Mouse (Mus musculus) midbrain, embryonic 12.5 days (tissue): ENCODE measurements at regions not wholly inside any gene's neighbourhood (a gene's known extent, or its start where the extent isn't known, plus 50 kb on each side); places are given as distances from the start of the nearest gene placed in this dataset.

ENCODE experiments used
- ATAC-seq: fragments of 200-750 bp; cut with Nextera tagmentation; 2 replicates; pipeline ENCODE4 v1.8.0; 2017; ENCODE audit warnings: low read depth, moderate TSS enrichment, moderate library complexity; ENCODE audit not compliant: low FRiP score
- H3K27ac ChIP-seq: fragments of 300-500 bp; sonication (generic); replicated peaks from 2 replicates; pipeline ENCODE4 v1.5.1; 2016; ENCODE audit warnings: mild to moderate bottlenecking
- H3K27me3 ChIP-seq: fragments of 300-500 bp; sonication (generic); 2 replicates; pipeline ENCODE4 v1.6.1; 2016; ENCODE audit warnings: mild to moderate bottlenecking
- H3K36me3 ChIP-seq: fragments of 300-500 bp; sonication (generic); 2 replicates; pipeline ENCODE4 v1.6.1; 2016
- H3K4me1 ChIP-seq: fragments of 300-500 bp; sonication (generic); 2 replicates; pipeline ENCODE4 v1.6.1; 2016
- H3K4me2 ChIP-seq: fragments of 300-500 bp; sonication (generic); replicated peaks from 2 replicates; pipeline ENCODE4 v1.6.1; 2016; ENCODE audit warnings: mild to moderate bottlenecking, moderate library complexity
- H3K4me3 ChIP-seq: fragments of 300-500 bp; sonication (generic); 2 replicates; pipeline ENCODE4 v1.5.1; 2016; ENCODE audit warnings: mild to moderate bottlenecking
- H3K9ac ChIP-seq: fragments of 300-500 bp; sonication (generic); replicated peaks from 2 replicates; pipeline ENCODE4 v1.6.1; 2016; ENCODE audit warnings: mild to moderate bottlenecking, moderate library complexity
- H3K9me3 ChIP-seq: fragments of 300-500 bp; sonication (generic); 2 replicates; pipeline ENCODE4 v1.6.1; 2016; ENCODE audit warnings: mild to moderate bottlenecking
- WGBS: fragments of 180-500 bp; shearing (Covaris S2); methylation state at CpG from one replicate; pipeline ENCODE4 v1.1.7; 2016; 5-methylcytosine and 5-hydroxymethylcytosine counted together

- Histone ChIP-seq H3K4me2 (no peak overlapping the region), H3K4me3 (no peak overlapping the region), H3K9ac (no peak overlapping the region), H3K9me3 (no peaks in the 10 kb centered on the region), H3K27me3 (no peaks in the 10 kb centered on the region), H3K36me3 (no peaks in the 10 kb centered on the region), H3K4me1 (peaks cover 9% of the 10 kb centered on the region), H3K27ac (no peak overlapping the region)
- WGBS: 79% methylated on average over 3 of the region's 3 CpGs
- ATAC-seq: no peak
Measured at GRCm38 (mm10) chr4:153003338-153003737, 479.3 kb downstream of the Ajap1 start.

- no peak overlapping the region for H3K27ac ChIP-seq
- no peak overlapping the region for H3K4me3 ChIP-seq
- H3K9me3 ChIP-seq: no peaks in the 10 kb centered on the region
- no peak for ATAC-seq
- H3K4me1 ChIP-seq: peaks cover 9% of the 10 kb centered on the region
- H3K4me2 ChIP-seq: no peak overlapping the region
- 87% methylated on average over 4 of the region's 4 CpGs for WGBS
- H3K36me3 ChIP-seq: no peaks in the 10 kb centered on the region
- no peaks in the 10 kb centered on the region for H3K27me3 ChIP-seq
- H3K9ac ChIP-seq: no peak overlapping the region
Measured at GRCm38 (mm10) chr4:153002516-153002915, 480.1 kb downstream of the Ajap1 start.

GRCm38 (mm10) chr4:153001761-153002160 lies 480.9 kb downstream of the Ajap1 start:
- H3K27me3 ChIP-seq: no peaks in the 10 kb centered on the region
- H3K9ac ChIP-seq: no peak overlapping the region
- no peak overlapping the region for H3K4me2 ChIP-seq
- H3K9me3 ChIP-seq: no peaks in the 10 kb centered on the region
- no peak for ATAC-seq
- WGBS: 85% methylated on average over 6 of the region's 6 CpGs
- no peak overlapping the region for H3K4me3 ChIP-seq
- H3K4me1 ChIP-seq: peaks cover 9% of the 10 kb centered on the region
- H3K27ac ChIP-seq: no peak overlapping the region
- no peaks in the 10 kb centered on the region for H3K36me3 ChIP-seq

GRCm38 (mm10) chr4:152999526-152999925 lies 483.1 kb downstream of the Ajap1 start:
- ATAC-seq: no peak
- no peak overlapping the region for H3K4me3 ChIP-seq
- H3K27ac ChIP-seq: no peak overlapping the region
- no peak overlapping the region for H3K9ac ChIP-seq
- no peak overlapping the region for H3K4me2 ChIP-seq
- no peaks in the 10 kb centered on the region for H3K9me3 ChIP-seq
- 49% methylated on average over 18 of the region's 18 CpGs for WGBS
- H3K36me3 ChIP-seq: no peaks in the 10 kb centered on the region
- H3K4me1 ChIP-seq: peaks cover 9% of the 10 kb centered on the region
- H3K27me3 ChIP-seq: no peaks in the 10 kb centered on the region

- Histone ChIP-seq H3K9ac (no peak overlapping the region), H3K9me3 (no peaks in the 10 kb centered on the region), H3K36me3 (no peaks in the 10 kb centered on the region), H3K4me2 (no peak overlapping the region), H3K4me3 (no peak overlapping the region), H3K4me1 (peaks cover 9% of the 10 kb centered on the region), H3K27me3 (no peaks in the 10 kb centered on the region), H3K27ac (no peak overlapping the region)
- 80% methylated on average over 5 of the region's 5 CpGs for WGBS
- ATAC-seq: no peak
Measured at GRCm38 (mm10) chr4:152997251-152997650, 485.4 kb downstream of the Ajap1 start.

GRCm38 (mm10) chr4:152996641-152997040 lies 486.0 kb downstream of the Ajap1 start:
- H3K27ac ChIP-seq: no peak overlapping the region
- 0 out of 2 replicates have a peak, but pooled peaks cover 6% of the 10 kb centered on the region for H3K27me3 ChIP-seq
- H3K9ac ChIP-seq: no peak overlapping the region
- WGBS: 58% methylated on average over 2 of the region's 2 CpGs
- no peaks in the 10 kb centered on the region for H3K9me3 ChIP-seq
- peaks cover 9% of the 10 kb centered on the region for H3K4me1 ChIP-seq
- H3K36me3 ChIP-seq: no peaks in the 10 kb centered on the region
- H3K4me2 ChIP-seq: no peak overlapping the region
- H3K4me3 ChIP-seq: no peak overlapping the region
- no peak for ATAC-seq

- 70% methylated on average over 5 of the region's 5 CpGs for WGBS
- Histone ChIP-seq H3K4me3 (no peak overlapping the region), H3K27me3 (0 out of 2 replicates have a peak, but pooled peaks cover 6% of the 10 kb centered on the region), H3K9ac (no peak overlapping the region), H3K4me1 (peaks cover 9% of the 10 kb centered on the region), H3K36me3 (no peaks in the 10 kb centered on the region), H3K9me3 (no peaks in the 10 kb centered on the region), H3K4me2 (no peak overlapping the region), H3K27ac (no peak overlapping the region)
- ATAC-seq: no peak
Measured at GRCm38 (mm10) chr4:152995052-152995595, 487.5 kb downstream of the Ajap1 start.

- no peak overlapping the region for H3K9ac ChIP-seq
- peaks cover 5% of the 10 kb centered on the region for H3K4me1 ChIP-seq
- ATAC-seq: no peak
- no peaks in the 10 kb centered on the region for H3K36me3 ChIP-seq
- 72% methylated on average over 3 of the region's 3 CpGs for WGBS
- H3K27me3 ChIP-seq: 0 out of 2 replicates have a peak, but pooled peaks cover 6% of the 10 kb centered on the region
- H3K4me3 ChIP-seq: no peak overlapping the region
- H3K4me2 ChIP-seq: no peak overlapping the region
- no peak overlapping the region for H3K27ac ChIP-seq
- H3K9me3 ChIP-seq: no peaks in the 10 kb centered on the region
Measured at GRCm38 (mm10) chr4:152994206-152994605, 488.4 kb downstream of the Ajap1 start.

GRCm38 (mm10) chr4:152990266-152990665 lies 492.3 kb downstream of the Ajap1 start:
- Histone ChIP-seq H3K9ac (no peak overlapping the region), H3K4me3 (no peak overlapping the region), H3K27ac (no peak overlapping the region), H3K4me2 (no peak overlapping the region), H3K27me3 (0 out of 2 replicates have a peak, but pooled peaks cover 6% of the 10 kb centered on the region), H3K4me1 (0 out of 2 replicates have a peak, but pooled peaks cover 5% of the 10 kb centered on the region), H3K9me3 (no peaks in the 10 kb centered on the region), H3K36me3 (no peaks in the 10 kb centered on the region)
- WGBS: 81% methylated on average over 5 of the region's 5 CpGs
- no peak for ATAC-seq

- Histone ChIP-seq H3K9me3 (no peaks in the 10 kb centered on the region), H3K36me3 (no peaks in the 10 kb centered on the region), H3K27ac (no peak overlapping the region), H3K4me3 (no peak overlapping the region), H3K4me2 (no peak overlapping the region), H3K9ac (no peak overlapping the region), H3K27me3 (0 out of 2 replicates have a peak, but pooled peaks cover 6% of the 10 kb centered on the region), H3K4me1 (0 out of 2 replicates have a peak, but pooled peaks cover 5% of the 10 kb centered on the region)
- ATAC-seq: no peak
- 81% methylated on average over 4 of the region's 4 CpGs for WGBS
Measured at GRCm38 (mm10) chr4:152987726-152988125, 494.9 kb downstream of the Ajap1 start.

- Histone ChIP-seq H3K27me3 (no peaks in the 10 kb centered on the region), H3K4me3 (no peak overlapping the region), H3K9ac (no peak overlapping the region), H3K4me2 (no peak overlapping the region), H3K36me3 (no peaks in the 10 kb centered on the region), H3K27ac (no peak overlapping the region), H3K9me3 (no peaks in the 10 kb centered on the region), H3K4me1 (no peaks in the 10 kb centered on the region)
- no peak for ATAC-seq
- WGBS: 88% methylated on average over 8 of the region's 8 CpGs
Measured at GRCm38 (mm10) chr4:152975012-152975675, 497.5 kb upstream of the Kcnab2 start.

GRCm38 (mm10) chr4:152963001-152963400 lies 485.3 kb upstream of the Kcnab2 start:
- no peak for ATAC-seq
- Histone ChIP-seq H3K27ac (no peak overlapping the region), H3K9me3 (no peaks in the 10 kb centered on the region), H3K4me3 (no peak overlapping the region), H3K36me3 (no peaks in the 10 kb centered on the region), H3K9ac (no peak overlapping the region), H3K4me2 (no peak overlapping the region), H3K27me3 (peaks cover 3% of the 10 kb centered on the region; the same call in 1 of the 2 replicates), H3K4me1 (no peaks in the 10 kb centered on the region)
- WGBS: 78% methylated on average over 6 of the region's 6 CpGs
